Mouse (Mus musculus) right cerebral cortex, adult 2 months (tissue): ENCODE data around the gene Hmgn2.

ENCODE experiments used
- DNase-seq, 2 experiments: peaks; one replicate each; pipeline ENCODE4 v3.0.0; 2021 to 2022; ENCODE audit warnings: low spot score in 2 of 2

Gene Hmgn2

DNA sequence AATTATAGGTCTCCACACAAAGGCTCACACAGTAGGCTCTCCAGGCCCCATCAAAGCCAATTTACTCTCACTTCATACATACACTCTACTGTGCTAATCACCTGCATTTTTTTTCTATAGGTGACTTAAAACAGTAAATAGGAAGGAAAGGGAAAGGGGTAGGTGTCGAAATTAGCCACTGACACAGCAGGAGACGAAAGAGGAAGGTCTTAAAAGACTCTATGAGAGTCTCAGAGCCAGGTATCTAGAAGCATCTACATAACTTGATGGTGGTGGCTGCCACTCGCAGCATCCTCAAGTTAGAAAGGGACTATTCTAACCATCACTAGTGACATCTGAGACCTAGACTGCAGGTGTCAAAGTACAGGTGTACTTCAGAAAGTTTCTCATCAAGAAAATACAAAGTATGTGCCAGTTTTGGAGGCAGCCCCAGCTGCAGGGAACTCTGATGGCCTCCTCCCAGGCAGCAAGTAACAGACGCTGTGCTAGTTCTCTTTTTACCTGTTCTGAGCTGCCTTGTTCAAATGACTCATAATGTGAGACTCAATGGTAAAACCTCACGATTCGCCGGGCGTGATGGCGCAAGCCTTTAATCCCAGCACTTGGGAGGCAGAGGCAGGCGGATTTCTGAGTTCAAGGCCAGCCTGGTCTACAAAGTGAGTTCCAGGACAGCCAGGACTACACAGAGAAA, 9.7 kb upstream of the Hmgn2 start:
- DNase-seq, result no peak

DNA sequence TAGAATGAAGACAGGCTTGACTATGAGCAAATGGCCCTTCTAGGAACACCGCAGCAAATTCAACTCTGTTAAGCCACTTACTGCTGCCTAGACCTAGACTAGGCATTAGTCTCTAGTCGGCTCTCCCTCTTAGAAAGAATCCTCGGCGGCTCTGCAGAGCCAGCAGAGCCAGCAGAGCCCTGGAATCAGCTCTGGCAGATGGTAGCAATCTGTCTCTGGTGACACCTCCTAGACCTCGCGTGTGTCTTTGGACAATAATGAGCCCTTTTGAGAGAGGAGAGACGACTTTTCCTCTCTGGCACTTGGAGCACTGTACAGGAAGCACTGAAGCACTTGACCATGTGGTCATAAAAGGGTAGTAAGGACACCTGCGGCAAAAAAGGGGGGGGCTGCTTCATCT, 3.3 kb upstream of the Hmgn2 start:
- DNase-seq, result no peak

DNA sequence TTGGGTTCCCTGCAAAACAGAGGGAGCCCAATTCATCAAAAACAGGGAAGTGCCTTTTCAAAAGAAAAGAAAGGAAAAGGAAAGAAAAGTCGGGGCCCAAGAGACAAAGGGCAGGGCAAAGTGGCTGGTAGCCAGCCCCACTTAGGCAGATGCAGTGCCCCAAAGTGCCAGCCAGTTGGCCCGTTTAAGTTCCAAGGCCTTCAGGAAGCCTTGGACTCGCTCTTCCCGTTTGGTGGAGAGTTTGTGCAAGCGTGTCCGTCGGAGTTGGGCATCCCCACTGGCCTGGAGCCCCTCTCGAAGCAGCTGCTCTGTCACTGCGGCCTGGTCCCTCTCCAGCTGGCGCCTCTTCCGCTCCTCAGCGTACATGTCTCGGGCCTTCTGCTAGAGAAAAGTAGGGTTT, 2.4 kb upstream of the Hmgn2 start:
- no peak for DNase-seq

DNA sequence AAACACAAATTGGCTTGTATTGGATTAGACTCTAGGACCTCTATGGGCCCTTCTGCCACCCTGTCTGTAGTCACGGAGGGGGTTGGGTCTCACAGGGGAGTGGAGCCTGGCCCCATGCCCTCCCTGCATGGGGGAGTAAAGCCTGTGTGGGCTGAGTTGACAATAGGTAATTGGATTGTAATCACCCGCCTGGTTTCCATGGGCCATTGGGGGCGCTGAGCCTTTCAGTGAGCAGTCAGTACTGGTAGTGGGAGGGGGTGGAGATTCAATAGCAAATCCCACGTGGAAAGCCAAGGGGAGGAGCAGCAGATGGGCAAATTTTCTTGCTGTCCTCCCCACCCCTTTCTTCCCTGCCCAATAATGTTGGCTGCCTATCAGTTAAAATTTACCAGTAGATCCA, 1.7 kb upstream of the Hmgn2 start:
- no peak for DNase-seq

DNA sequence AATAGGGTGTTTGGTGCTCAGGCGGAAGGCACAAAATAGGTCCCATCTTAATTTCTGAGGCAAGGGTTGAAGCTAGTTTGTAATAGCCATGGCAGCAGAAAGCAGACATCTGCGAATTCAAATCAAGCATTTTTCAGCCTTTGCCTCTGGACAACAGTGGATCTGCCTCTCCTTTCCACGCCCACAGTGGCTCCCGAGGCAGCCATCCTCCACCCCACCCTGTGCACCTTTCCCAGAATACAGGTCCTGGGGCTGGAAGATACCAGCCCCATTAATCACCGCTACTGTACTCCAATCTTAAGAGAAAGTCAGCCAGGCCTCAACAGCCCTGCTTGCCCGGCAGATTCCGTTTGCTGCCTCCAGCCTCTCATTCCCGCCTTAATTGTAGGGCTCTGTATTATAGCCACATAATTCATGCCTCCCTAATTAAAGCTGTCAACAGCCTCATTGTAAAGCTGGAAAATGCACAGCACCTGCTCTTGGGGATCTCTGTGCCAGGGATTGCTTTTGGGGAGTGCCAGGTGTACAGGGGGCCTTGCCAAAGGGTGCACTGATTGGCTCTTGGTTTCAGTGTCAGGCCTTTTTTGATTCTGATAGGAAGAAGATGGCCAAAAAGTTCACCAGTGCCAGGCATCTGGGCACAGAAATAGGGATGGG, 792 bp upstream of the Hmgn2 start:
- DNase-seq, result no peak

DNA sequence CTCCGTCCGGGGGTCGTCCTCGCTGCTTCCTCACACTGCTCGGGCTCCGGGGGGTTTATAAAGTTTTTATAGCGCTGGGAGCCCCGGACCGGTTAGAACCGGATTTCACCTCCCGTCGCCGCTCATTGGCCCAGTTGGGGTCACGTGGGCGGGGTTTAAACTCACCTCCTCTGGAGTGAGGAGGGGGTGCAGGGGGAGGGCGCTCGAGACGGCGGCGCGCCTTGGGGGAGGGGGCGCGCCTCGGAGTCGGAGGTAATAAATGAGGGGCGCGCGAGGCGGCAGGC, 642 bp downstream of the Hmgn2 start:
- peak; percentile 91 to 92 for DNase-seq

DNA sequence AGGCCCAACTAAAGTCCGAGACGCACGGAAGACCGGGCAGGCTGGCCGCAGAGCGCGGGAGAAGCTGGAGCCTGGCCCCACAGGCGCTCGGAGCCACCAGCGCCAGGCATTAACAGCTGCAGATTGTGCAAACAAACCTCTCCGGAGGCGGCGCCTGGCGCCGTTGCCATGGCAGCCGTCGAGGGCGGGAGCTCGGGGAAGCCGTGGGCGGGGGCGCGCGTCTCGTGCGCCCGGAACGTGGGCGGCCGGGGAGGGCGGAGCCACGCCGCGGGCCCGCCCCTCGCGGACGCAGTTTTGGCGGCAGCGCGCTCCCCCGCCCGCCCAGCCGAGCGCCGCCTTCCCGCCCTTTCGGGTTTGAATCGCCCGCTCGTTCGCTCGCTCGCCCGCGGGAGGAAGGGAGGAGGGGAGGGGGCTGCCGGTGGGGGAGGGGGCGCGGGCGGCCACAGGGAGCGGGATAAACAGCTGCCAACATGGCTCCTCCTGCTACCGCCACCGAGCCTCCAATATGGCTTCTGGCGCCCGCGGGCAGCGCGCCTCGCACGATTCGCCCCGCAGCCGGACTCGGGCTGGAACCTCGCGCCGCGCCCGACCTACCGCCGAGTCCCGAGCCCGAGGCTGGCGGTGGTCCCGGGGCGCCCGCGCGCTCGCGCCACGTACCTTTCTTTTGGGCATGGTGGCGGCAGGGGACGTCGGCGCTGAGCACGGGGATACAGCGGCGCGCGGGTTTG, 1.1 kb downstream of the Hmgn2 start:
- peak; percentile 96 to 97 for DNase-seq

DNA sequence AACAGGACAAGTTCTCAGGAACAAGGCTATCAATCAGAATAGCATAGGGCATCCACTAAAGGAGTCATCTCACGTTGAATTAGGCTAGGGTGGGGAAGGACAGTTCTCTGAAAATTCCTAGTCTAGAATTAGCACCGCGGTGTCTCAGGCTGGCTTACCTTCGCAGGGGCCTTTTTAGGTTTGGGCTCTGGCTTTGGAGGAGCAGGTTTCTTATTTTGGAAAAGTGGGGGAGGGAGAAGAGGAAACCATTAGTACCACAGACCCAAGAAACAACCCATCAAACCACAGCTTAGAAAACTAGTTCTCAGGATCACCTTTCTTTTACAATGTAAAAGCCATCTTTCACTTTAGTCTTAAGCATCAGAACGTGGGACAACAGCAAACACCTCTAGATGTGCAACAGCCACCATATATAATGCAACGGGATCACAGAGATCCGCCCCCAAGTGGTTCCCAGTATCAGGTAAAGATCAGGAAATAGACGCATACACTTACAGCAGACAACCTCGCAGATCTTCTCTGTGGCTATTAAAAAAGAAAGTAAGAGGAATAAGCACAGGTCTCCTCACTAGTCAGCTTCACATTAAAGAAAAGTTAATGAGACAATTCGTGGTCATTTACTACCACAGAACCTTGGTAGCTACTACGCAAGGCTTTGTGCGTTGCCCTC, 2.0 kb downstream of the Hmgn2 start:
- no peak for DNase-seq

DNA sequence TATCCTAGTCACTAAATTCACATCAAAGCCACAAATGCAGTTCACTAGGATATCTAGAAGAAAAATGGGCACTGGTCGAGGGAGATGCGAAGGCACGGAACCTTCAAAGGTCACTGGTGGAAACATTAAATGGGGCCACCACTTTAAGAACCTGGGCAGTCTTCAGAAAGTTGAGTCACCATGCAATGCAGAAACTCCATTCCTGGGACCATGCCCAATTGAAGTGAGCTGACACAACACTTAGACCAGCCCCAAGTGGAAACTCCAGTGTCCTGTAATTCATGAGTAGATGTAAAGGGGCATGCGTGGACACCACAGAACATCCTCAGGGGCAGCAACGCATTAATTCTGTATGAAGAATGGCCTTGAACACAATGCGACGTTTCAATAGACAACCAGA, 5.9 kb downstream of the Hmgn2 start:
- DNase-seq, result no peak

DNA sequence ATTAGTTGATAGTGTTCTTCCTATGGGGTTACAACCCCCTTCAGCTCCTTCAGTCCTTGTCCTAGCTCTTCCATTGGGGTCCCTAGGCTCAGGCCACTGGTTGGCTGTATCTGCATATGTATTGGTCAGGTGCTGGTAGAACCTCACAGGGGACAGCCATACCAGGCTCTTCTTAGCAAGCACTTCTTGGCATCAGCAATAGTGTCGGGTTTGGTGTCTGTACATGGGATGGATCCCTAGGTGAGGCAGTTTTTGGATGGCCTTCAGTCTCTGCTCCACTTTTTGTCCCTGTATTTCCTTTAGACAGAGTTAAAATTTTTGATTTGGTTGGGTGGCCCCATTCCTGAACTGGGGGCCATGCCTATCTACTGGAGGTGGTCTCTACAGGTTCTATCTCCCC, 9.6 kb downstream of the Hmgn2 start:
- no peak for DNase-seq

DNA sequence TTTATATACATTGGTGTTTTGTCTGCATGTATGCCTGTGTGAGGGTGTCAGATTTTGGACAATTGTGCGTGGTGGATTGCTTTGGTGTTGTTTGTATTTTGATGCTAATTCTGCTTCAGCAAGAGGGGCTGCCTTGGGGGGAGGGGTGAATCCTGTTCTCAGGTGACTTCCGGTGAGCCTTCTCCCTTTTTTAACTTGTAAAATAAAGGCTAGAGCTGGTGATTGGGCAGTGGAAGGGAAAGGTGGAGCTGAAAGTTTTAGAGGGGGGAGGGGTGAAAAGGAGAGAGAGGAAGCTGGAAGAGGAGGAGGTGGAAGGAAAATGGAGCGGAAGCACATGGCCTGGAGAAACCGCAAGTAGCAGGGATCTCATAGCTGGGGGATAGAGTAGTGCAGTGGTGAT, 12.1 kb downstream of the Hmgn2 start:
- no peak for DNase-seq

DNA sequence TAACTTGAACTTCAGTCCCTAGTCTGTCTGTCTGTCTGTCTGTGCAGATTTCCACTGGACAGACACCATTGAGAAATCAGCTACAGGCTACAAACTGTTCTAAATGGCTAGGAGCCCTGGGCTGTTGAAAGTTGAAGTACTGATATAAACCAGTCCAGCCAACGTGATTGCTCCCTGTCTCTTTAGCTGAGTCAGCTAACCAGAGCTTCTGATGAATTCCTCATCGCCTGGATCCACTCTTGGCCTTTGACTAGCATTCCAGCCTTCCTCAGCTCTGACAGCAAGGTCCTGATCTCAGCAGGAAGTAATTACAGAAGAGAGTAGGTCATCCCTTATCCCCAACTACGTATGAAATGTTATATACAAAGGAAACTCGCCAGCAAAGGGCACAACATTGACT, 21.7 kb downstream of the Hmgn2 start:
- no peak for DNase-seq

DNA sequence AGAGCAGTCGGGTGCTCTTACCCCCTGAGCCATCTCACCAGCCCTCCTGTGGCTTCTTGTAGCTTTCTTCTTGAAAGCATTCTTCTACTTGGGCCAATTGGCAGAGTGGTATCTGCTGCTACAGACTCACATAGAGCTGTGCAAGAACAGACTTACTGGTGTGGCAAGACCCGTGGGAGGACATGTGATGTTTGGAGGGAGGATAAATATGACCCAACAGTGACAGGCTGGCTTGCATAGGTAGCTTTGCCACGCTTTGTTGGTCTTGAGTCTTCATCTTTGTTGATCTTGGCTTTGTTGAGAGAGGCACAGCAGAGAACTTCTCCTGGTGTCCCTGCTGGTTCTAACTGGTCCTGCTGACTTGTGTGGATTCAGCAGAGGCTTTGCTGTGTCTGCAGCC, 24.7 kb downstream of the Hmgn2 start:
- no peak for DNase-seq

DNA sequence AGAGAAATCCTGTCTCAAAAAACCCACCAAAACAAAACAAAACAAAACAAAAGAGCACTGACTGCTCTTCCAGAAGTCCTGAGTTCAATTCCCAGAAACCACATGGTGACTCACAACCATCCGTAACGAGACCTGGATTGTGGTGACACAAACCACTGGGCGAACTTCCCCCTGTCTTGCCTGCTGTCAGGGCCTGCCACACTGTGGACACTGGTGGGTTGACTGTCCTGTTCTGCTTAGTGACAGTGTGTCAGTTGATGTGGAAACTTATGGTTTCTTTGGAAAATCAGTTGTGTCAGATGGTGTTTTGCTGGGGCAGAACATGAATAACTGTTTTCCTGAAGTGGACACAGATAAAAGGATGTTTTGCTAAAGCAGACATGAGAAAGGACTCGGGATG, 25.8 kb downstream of the Hmgn2 start:
- DNase-seq, result no peak

DNA sequence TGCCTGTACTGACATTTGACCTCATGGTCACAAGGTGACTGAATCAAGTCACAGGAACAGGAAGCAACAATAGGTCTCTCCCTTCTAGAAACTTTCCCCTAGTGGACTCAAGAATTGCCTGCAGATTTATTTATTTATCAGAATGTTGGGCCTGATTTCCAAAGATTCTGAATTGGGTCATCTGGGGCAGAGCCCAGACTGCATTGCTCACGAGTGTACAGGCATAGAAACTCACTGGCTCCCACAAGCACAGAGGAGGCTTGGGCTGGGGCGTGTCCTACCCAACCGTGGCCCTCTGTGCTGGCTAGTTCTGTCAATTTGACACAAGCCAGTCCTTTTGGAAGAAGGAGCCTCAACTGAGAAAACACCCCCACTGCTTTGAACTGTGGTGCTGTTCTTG, 26.9 kb downstream of the Hmgn2 start:
- no peak for DNase-seq

DNA sequence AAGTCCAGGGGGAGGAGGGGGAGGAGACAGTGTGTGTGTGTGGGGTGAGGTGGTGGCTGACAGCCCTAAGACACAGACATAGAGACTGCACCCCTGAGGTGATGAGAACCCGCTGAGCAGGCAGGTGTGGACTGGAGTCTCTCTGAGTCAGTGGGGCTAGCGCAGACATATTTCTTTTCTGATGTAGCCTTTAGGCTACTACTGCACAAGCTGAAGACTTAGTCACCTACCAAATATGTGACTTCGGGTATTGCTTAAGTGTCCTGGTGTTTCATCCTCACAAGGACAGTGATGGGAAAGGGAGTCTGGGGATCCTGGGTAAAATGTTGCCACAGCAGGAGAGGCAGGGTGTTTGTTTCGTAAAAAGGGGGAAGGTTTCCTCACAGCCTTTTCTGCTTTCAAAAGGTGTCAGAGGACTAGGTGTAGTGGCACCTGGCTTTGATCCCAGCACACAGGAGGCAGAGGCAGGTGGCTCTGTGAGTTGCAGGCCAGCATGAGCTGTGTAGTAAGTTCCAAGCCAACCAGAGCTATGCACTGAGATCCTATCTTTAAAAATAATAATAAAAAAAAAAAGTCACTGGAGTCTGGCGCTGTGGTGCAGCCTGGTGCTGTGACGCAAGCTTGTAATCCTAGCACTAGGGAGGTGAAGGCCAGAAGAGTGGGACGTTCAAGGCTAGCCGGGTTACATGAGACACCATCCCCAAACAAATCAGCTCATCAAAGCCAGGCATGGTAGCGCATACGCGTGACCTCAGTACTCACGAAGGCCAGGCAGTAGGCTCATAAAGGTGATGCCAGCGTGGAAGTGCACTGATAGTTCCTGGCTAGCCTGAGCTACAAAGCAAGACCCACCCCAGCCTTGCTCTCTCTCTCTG, 27.8 kb downstream of the Hmgn2 start:
- no peak for DNase-seq

DNA sequence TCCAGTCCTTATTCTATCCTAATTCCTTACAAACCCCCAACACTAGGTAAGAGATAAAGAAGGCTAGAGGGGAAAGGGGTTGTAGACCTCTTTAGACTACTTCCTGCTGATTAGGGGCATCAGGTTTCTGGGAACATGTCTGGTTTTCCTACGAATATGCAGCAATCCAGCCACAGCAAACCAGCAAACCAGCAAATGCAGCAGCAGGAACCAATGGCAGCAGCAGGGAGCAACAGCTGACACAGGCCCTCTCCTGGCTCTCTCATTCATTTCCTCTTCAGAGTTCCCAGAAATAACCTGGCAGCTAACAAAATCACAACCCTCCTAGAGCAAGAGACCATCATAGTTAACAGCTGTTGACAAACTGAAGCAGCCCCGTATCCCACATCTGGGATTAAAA, 30.4 kb downstream of the Hmgn2 start:
- no peak for DNase-seq

DNA sequence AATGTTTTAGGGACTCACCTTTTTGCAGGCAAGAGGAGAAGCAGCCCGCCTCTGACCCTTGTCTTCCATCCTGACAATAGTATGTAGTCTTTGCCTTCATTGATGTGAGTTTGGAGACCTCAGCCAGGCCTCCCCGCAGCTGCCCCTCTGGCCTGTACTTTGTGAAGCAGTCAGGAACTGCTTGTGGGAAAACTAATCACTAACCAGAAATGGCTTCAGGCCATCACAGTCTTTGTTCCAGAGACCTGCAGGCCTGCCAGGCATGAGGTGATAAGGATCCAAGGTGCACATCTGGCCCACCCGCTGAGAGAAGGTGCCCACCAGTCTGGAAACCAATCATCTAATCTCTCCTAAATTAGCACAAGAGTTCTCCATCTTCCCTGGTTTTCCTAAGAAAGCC, 36.7 kb downstream of the Hmgn2 start:
- no peak for DNase-seq

DNA sequence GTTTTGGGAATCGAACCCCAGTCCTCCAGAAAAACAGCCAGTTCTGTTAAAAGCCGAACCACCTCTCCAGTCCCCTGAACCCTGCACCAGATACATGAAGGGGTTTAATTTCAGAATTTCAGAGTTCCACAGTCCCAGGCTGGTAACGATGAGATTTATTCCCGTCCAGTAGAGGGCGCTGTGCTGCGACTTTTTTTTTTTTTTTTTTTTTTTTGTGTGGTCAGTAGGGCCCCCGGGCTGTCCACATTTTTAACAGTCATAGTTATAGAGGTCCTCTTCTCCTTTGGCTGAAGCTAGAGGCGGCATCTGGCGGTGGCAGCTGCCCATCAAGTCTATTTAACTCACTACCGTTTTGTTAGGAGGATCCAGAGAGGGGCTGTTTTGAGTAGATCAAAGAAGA, 37.1 kb downstream of the Hmgn2 start:
- DNase-seq, result no peak

DNA sequence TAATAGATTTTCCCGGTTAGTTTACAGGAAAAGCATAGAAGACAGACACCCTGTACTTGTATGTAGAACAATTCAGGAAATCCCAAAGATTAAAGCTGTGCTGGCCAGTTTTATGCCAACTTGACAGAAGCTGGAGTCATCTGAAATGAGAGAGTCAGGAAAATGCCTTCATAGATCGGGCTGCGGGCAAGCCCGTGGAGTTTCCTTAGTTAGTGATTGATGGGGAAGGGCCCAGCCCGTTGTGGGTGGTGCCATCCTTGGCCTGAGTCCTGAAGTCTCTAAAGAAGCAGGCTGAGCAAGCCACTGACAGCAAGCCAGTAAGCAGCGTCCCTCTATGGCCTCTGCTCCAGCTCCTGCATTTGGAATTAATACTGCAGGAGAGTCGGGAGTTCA, 39.2 kb downstream of the Hmgn2 start:
- DNase-seq, result no peak

DNA sequence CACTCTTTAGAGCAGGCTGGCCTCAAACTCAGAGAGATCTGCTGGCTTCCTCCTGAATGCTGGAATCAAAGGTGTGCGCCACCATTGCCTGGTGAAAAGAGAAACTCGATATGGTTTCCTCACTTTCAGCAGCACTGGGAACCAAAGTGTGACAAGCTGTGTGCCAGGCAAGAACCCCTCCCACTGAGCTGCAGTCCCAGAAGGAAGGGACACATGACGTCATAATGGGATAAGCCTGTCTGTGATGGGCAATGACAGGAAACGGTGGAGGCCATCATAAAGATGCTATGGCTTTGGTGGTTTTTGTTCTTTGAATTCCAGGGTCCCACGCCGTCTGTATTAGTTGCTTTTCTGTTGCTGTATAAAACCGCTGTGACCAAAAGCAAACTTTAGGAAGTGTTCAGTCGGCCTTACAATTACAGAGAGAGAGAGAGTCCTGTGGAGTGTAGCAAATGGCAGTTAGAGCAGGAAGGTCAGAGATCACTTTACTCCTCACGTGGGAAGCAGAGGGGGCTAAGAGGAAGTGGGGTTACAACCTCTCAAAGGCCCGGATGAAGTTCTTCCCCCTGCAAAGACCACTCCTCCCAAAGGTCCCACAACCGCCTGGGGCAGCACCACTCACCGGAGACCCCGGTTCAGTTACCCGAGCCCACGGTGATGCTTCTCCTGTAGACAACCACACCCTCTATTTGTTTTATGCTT, 39.7 kb downstream of the Hmgn2 start:
- DNase-seq, result no peak
